Mouse (Mus musculus): Measurements from ENCODE around the gene Cog5. TPM values are rescaled to one million over a fixed set of nuclear protein-coding genes. Genes with fewer than 3 reads are reported as not detected.

Gene Cog5
- polyA plus RNA-seq, 1 experiment from 2014 or later = 27.6 TPM

- no peak for ATAC-seq (ENCODE audit: low FRiP score, low TSS enrichment)
- H3K9me3 ChIP-seq (ENCODE audit: low read length) = no peaks in the 10 kb centered on the region
- 74% methylated on average over 4 of the region's 4 CpGs for WGBS
- no peak overlapping the region for H3K4me2 ChIP-seq (replicated peaks; ENCODE audit: low read depth, low read length)
- no peaks in the 10 kb centered on the region for H3K27me3 ChIP-seq (ENCODE audit: insufficient read depth, low read length)
- no peak overlapping the region for H3K4me3 ChIP-seq (ENCODE audit: low read length)
- H3K27ac ChIP-seq (ENCODE audit: low read length) = no peak overlapping the region
- no peaks in the 10 kb centered on the region for H3K4me1 ChIP-seq (ENCODE audit: insufficient read depth, low read length)
- H3K36me3 ChIP-seq (ENCODE audit: insufficient read depth, low read length) = no peaks in the 10 kb centered on the region
- no peak overlapping the region for H3K9ac ChIP-seq (replicated peaks; ENCODE audit: low read length)
These were observed 258.9 kb downstream of the Cog5 start for GRCm38 (mm10) chr12:31913614-31914013.

- Histone ChIP-seq H3K4me2 (replicated peaks; ENCODE audit: low read depth, low read length) (no peak overlapping the region), H3K4me3 (ENCODE audit: low read length) (no peak overlapping the region), H3K27ac (ENCODE audit: low read length) (no peak overlapping the region), H3K36me3 (ENCODE audit: insufficient read depth, low read length) (0 out of 2 replicates have a peak, but pooled peaks cover 3% of the 10 kb centered on the region), H3K4me1 (ENCODE audit: insufficient read depth, low read length) (no peaks in the 10 kb centered on the region), H3K9me3 (ENCODE audit: low read length) (no peaks in the 10 kb centered on the region), H3K27me3 (ENCODE audit: insufficient read depth, low read length) (no peaks in the 10 kb centered on the region), H3K9ac (replicated peaks; ENCODE audit: low read length) (no peak overlapping the region)
- WGBS = 92% methylated on average over 5 of the region's 5 CpGs
- no peak for ATAC-seq (ENCODE audit: low FRiP score, low TSS enrichment)
These were observed 262.0 kb downstream of the Cog5 start for GRCm38 (mm10) chr12:31916691-31917090.

- 79% methylated on average over 5 of the region's 5 CpGs for WGBS
- ATAC-seq (ENCODE audit: low FRiP score, low TSS enrichment) = no peak
These were observed 262.6 kb downstream of the Cog5 start for GRCm38 (mm10) chr12:31917245-31917644.

DNA sequence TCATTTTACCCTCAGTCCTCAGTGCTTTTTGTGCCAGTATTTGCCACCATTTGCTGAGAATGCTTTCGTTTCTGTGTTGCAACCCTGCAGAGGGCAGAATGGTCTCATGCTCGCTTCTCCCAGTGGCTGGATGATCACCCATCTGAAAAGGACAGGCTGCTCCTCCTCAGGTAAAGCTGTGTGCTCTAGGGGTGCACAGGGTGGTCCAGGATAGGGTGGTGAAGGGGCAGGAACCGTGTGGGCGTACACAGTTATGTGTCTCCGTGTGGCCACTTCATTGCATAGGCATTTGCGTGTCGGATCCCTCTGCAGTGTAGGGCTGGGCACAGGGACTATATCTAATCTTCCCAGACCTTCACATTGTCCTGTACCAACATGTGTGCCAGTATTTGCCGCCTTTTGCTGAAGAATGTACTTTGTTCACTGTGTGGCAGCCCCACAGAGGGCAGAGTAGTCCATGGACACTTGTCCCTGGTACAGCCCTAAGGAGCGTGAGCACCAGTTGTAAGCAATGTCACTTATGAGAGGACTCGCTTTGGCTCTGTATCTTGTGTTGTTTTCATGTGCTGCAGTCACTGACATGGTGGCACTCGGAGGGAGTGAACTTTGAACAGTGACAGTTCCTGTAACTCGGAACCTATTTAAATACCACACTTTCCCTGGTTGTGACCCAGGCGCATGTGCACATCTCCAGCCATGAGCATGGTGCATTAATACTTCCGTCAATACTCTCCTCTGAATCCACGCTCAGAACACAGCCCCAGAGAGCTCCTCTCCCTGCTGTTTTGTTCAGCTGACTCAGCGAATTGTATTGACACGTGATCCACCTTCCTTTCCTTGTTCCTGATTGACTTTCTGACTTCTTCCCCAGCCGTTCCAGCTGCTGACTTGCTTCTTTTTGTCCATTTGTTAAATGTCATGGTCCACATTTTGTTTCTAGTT lies 266.1 kb downstream of the Cog5 start:
- H3K9me3 ChIP-seq (ENCODE audit: low read length) = no peaks in the 10 kb centered on the region
- no peaks in the 10 kb centered on the region for H3K4me1 ChIP-seq (ENCODE audit: insufficient read depth, low read length)
- whole genome bisulfite sequencing = 75% methylated on average over 18 of the region's 18 CpGs
- H3K27ac ChIP-seq (ENCODE audit: low read length) = no peak overlapping the region
- no peaks in the 10 kb centered on the region for H3K27me3 ChIP-seq (ENCODE audit: insufficient read depth, low read length)
- H3K4me2 ChIP-seq (replicated peaks; ENCODE audit: low read depth, low read length) = no peak overlapping the region
- no peak overlapping the region for H3K4me3 ChIP-seq (ENCODE audit: low read length)
- no peak overlapping the region for H3K9ac ChIP-seq (replicated peaks; ENCODE audit: low read length)
- peak; percentile 46; the same call in 1 of the 2 replicates for ATAC-seq (ENCODE audit: low FRiP score, low TSS enrichment)
- peaks cover 19% of the 10 kb centered on the region for H3K36me3 ChIP-seq (ENCODE audit: insufficient read depth, low read length)

More at GRCm38 (mm10) chr12:31917245-31917644, 262.6 kb downstream of the Cog5 start:
- no peak overlapping the region for H3K4me3 ChIP-seq (ENCODE audit: low read length)
- H3K36me3 ChIP-seq (ENCODE audit: insufficient read depth, low read length) = 0 out of 2 replicates have a peak, but pooled peaks cover 3% of the 10 kb centered on the region
- no peaks in the 10 kb centered on the region for H3K4me1 ChIP-seq (ENCODE audit: insufficient read depth, low read length)
- H3K9me3 ChIP-seq (ENCODE audit: low read length) = no peaks in the 10 kb centered on the region
- H3K9ac ChIP-seq (replicated peaks; ENCODE audit: low read length) = no peak overlapping the region
- H3K27ac ChIP-seq (ENCODE audit: low read length) = no peak overlapping the region
- H3K27me3 ChIP-seq (ENCODE audit: insufficient read depth, low read length) = no peaks in the 10 kb centered on the region
- no peak overlapping the region for H3K4me2 ChIP-seq (replicated peaks; ENCODE audit: low read depth, low read length)

DNA sequence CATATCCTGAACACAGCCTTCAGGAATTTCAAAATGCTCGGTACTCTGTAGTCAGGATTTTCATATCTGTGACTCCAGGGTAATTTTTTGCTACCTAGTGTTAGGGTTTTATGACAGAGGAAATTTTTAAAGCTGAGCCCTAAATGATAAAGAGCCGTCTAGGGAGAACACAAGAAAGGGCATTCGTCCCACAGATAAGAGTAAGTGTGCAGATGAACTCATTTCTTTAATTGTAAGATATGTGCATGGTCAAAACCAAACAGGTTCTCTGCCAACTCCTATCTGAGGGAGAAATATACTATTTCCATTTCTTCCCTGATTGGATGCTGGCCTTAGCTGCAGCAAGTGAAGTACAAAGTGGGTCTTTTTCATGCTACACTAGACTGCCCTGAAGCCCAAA lies 269.5 kb downstream of the Cog5 start:
- 86% methylated on average over 3 of the region's 3 CpGs for WGBS
- Histone ChIP-seq H3K9me3 (ENCODE audit: low read length) (no peaks in the 10 kb centered on the region), H3K9ac (replicated peaks; ENCODE audit: low read length) (no peak overlapping the region), H3K27me3 (ENCODE audit: insufficient read depth, low read length) (no peaks in the 10 kb centered on the region), H3K4me1 (ENCODE audit: insufficient read depth, low read length) (no peaks in the 10 kb centered on the region), H3K36me3 (ENCODE audit: insufficient read depth, low read length) (peaks cover 30% of the 10 kb centered on the region), H3K4me3 (ENCODE audit: low read length) (no peak overlapping the region), H3K27ac (ENCODE audit: low read length) (no peak overlapping the region), H3K4me2 (replicated peaks; ENCODE audit: low read depth, low read length) (no peak overlapping the region)
- ATAC-seq (ENCODE audit: low FRiP score, low TSS enrichment) = no peak

DNA sequence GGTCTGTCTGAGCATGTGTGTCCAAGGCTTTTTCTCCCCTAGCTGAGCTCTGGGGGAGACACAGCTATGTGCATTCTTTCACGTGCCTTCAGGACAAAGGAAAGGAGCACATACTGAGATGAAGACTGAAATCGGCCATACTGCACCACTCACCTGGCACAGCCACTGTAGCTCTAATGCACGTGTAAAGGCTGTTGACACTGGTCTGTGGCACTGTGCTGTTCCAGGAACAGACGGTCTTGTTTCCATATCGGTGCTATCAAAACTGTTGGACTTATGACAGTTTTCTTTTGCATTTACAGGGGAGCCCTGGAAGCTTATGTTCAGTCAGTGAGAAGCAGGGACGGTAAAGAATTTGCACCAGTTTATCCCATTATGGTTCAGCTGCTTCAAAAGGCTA lies 270.7 kb downstream of the Cog5 start:
- Histone ChIP-seq H3K4me1 (ENCODE audit: insufficient read depth, low read length) (no peaks in the 10 kb centered on the region), H3K4me3 (ENCODE audit: low read length) (no peak overlapping the region), H3K9me3 (ENCODE audit: low read length) (no peaks in the 10 kb centered on the region), H3K4me2 (replicated peaks; ENCODE audit: low read depth, low read length) (no peak overlapping the region), H3K27ac (ENCODE audit: low read length) (no peak overlapping the region), H3K9ac (replicated peaks; ENCODE audit: low read length) (no peak overlapping the region), H3K36me3 (ENCODE audit: insufficient read depth, low read length) (peaks cover 32% of the 10 kb centered on the region), H3K27me3 (ENCODE audit: insufficient read depth, low read length) (no peaks in the 10 kb centered on the region)
- no peak for ATAC-seq (ENCODE audit: low FRiP score, low TSS enrichment)
- WGBS = 91% methylated on average over 6 of the region's 6 CpGs

GRCm38 (mm10) chr12:31926661-31927061 lies 272.0 kb downstream of the Cog5 start:
- Histone ChIP-seq H3K36me3 (ENCODE audit: insufficient read depth, low read length) (peaks cover 42% of the 10 kb centered on the region), H3K4me3 (ENCODE audit: low read length) (no peak overlapping the region), H3K9ac (replicated peaks; ENCODE audit: low read length) (no peak overlapping the region), H3K4me1 (ENCODE audit: insufficient read depth, low read length) (no peaks in the 10 kb centered on the region), H3K27me3 (ENCODE audit: insufficient read depth, low read length) (no peaks in the 10 kb centered on the region), H3K4me2 (replicated peaks; ENCODE audit: low read depth, low read length) (no peak overlapping the region), H3K9me3 (ENCODE audit: low read length) (no peaks in the 10 kb centered on the region), H3K27ac (ENCODE audit: low read length) (no peak overlapping the region)
- 49% methylated on average over 4 of the region's 4 CpGs for WGBS
- peak; percentile 79; the same call in 1 of the 2 replicates for ATAC-seq (ENCODE audit: low FRiP score, low TSS enrichment)

- peaks cover 47% of the 10 kb centered on the region for H3K36me3 ChIP-seq (ENCODE audit: insufficient read depth, low read length)
- no peak for ATAC-seq (ENCODE audit: low FRiP score, low TSS enrichment)
- H3K4me1 ChIP-seq (ENCODE audit: insufficient read depth, low read length) = no peaks in the 10 kb centered on the region
- no peak overlapping the region for H3K4me2 ChIP-seq (replicated peaks; ENCODE audit: low read depth, low read length)
- no peak overlapping the region for H3K9ac ChIP-seq (replicated peaks; ENCODE audit: low read length)
- no peaks in the 10 kb centered on the region for H3K9me3 ChIP-seq (ENCODE audit: low read length)
- WGBS = 72% methylated on average over 3 of the region's 3 CpGs
- no peak overlapping the region for H3K27ac ChIP-seq (ENCODE audit: low read length)
- no peaks in the 10 kb centered on the region for H3K27me3 ChIP-seq (ENCODE audit: insufficient read depth, low read length)
- H3K4me3 ChIP-seq (ENCODE audit: low read length) = no peak overlapping the region
These were observed 273.8 kb downstream of the Cog5 start for GRCm38 (mm10) chr12:31928498-31928897.

- H3K27ac ChIP-seq (ENCODE audit: low read length) = no peak overlapping the region
- H3K4me1 ChIP-seq (ENCODE audit: insufficient read depth, low read length) = no peaks in the 10 kb centered on the region
- H3K36me3 ChIP-seq (ENCODE audit: insufficient read depth, low read length) = peaks cover 46% of the 10 kb centered on the region
- no peak for ATAC-seq (ENCODE audit: low FRiP score, low TSS enrichment)
- H3K9ac ChIP-seq (replicated peaks; ENCODE audit: low read length) = no peak overlapping the region
- H3K9me3 ChIP-seq (ENCODE audit: low read length) = no peaks in the 10 kb centered on the region
- WGBS = 96% methylated on average over 3 of the region's 3 CpGs
- no peak overlapping the region for H3K4me2 ChIP-seq (replicated peaks; ENCODE audit: low read depth, low read length)
- H3K4me3 ChIP-seq (ENCODE audit: low read length) = no peak overlapping the region
- H3K27me3 ChIP-seq (ENCODE audit: insufficient read depth, low read length) = no peaks in the 10 kb centered on the region
These were observed 277.1 kb downstream of the Cog5 start for GRCm38 (mm10) chr12:31931818-31932217.

GRCm38 (mm10) chr12:31936657-31937300 lies 282.1 kb downstream of the Cog5 start:
- H3K36me3 ChIP-seq (ENCODE audit: insufficient read depth, low read length) = peaks cover 49% of the 10 kb centered on the region; the same call in 1 of the 2 replicates
- no peaks in the 10 kb centered on the region for H3K27me3 ChIP-seq (ENCODE audit: insufficient read depth, low read length)
- no peak overlapping the region for H3K4me2 ChIP-seq (replicated peaks; ENCODE audit: low read depth, low read length)
- no peaks in the 10 kb centered on the region for H3K4me1 ChIP-seq (ENCODE audit: insufficient read depth, low read length)
- 41% methylated on average over 6 of the region's 6 CpGs for WGBS
- ATAC-seq (ENCODE audit: low FRiP score, low TSS enrichment) = no peak
- no peak overlapping the region for H3K4me3 ChIP-seq (ENCODE audit: low read length)
- no peak overlapping the region for H3K9ac ChIP-seq (replicated peaks; ENCODE audit: low read length)
- no peak overlapping the region for H3K27ac ChIP-seq (ENCODE audit: low read length)
- H3K9me3 ChIP-seq (ENCODE audit: low read length) = no peaks in the 10 kb centered on the region

All from kidney, embryonic 16.5 days (tissue).